Mouse (Mus musculus): ENCODE results near the gene Aqp7.
"Not testable (repeated sequence)": the region's sequence is repeated elsewhere in the genome, so short reads cannot be mapped to it uniquely, and the experiment has no call there.

Gene Aqp7

DNA sequence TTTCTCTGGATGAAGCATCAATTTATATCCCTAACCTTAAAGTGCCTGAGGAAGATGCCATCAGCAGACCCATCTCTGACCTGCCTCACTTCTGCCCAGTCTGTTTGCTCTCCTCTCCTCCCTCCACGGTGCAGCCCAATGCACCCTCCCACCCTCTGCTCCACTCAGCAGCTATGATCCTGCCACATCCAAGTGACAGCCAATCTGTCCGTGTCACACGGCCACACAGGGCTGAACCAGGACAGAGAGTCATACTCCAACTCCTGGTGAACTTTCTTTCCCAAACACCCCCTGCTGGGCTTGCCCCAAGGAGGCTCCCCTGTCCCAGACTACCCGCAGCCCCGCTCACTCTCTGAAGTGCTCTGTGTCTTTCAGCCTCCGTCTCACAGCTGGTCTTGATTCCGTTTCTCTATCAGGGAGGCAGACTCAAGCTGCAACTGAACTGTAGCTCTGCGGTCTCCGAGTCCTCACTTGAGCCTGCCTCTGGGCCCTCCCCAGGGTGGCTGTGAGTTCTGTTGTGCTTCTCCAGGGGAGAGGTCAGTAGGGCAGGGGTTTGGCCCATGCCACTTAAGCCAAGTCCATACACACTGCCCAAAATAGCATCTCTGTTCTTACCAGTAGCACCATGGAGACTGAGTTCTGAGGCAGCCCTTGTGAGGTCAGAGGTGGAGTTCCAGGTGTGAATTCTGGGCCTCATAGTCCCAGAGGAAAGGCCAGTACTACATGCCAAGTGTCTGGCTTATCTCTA lies at the start of gene Aqp7:
Gene Aqp7 (minus strand): TSS at position 616 of the 748 bp plus-strand sequence.
- no peak for DNase-seq

DNA sequence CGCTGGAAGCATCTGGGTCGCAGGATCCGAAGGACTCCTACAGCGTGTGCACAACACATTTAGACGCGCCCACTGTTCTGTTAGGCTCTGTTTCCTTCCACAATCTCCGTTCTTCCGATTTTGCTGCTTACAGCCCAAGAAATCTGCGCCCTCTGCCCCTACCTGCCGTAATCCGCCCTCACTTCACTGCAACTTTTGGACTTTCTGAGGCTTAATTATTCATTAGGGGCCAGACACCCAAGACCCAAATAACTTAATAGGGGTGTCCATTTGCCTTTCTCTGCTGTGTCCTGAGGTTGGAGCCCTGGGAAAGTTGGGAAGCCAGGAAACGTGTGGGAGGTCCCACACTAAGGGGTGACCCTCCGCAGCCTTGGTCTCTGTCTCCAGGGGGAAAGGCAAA lies 49.4 kb upstream of the Aqp7 start:
- no peak for DNase-seq

DNA sequence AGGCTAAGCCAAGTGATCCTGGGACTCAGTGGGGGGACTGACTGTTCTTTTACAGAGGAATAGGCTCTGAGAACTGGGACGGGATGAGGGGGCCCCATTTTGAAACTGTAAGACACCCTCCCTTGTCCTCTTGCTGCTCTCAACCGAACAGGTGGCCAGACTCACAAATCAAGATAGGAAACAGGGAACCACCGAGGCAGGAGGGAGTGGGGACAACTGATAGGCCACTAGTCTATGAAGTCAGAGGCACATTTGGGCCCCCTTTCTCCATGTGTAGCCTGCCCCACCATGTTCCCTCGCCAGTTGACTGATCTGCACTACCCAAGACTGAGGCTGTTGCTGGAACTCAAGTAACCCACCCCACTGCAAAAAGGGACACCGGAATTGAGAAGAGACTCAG lies 48.9 kb upstream of the Aqp7 start:
- DNase-seq: no peak

DNA sequence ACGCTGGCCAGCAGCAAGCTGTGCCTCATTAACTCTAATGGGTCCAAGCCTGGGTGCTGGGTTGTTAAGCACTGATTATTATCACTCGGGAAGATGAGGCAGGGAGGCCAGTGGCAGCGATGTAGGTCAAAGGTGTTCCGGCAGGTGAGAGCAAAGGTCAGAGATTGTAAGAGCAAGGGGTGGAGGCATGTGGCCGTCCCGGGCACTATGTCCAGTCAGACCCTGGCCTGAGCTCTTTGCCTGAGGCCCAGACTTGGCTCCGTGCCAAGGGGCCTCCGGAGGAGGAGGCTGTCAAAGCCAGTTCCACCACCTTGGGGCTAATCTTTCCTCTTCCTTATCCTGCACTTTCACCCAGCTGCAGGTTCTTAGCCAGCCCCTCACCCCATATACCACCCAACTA lies 48.2 kb upstream of the Aqp7 start:
- no peak for DNase-seq

DNA sequence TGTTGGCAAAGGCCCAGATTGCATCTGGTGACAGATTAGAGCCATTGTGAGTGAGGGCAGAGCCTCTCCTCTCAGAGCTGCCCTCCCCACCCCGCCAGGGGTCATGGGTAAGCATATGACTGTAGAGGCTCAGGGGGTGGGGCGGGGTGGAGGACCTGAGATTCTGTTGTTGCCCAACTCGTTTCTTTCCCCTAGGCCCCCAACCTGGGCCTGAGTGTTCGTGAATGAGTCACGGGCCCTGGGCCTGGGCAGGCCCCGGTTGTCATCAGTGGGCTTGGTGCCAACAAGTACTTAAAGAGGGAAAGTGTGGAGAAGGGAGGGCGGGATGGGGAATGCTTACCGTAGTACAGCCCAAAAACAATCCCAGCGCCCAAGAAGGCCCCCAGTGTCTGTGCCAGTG lies 46.4 kb upstream of the Aqp7 start:
- DNase-seq: no peak

DNA sequence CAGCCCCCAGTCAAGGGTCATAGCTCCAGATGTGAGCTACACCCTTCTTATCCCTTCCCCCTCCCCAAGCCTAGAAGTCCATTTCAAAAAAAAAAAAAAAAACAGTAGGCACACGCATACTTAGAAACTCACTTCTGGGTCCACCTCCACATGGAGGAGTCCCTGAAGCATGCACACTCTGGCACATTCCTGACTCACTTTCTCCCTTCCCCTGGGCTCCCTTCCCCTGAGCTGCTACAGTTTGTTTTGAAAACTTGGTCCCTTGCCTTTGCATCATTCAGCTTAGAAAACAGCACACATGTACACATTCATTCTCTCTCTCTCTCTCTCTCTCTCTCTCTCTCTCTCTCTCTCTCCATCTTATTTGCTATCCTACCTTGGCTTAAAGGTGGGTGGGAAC lies 45.0 kb upstream of the Aqp7 start:
- DNase-seq: no peak

DNA sequence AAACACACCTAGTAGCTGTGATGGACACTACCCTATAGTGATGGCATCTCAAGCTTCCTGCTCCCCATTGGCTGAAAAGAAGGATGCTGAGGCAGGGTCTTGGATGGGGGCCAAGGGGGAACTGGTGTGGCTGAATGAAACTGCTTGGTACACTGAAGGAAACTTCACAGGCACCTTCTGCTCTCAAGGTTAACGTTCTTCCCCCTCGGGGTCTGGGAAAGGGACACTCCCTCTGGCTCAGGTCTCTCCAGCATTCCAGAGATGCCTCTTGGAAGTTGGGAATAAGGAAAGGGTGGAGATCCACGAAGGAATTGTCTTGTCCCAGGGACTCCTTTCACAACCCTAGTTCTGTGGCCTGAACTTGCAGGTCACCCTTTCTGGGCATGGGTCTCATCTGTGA lies 43.5 kb upstream of the Aqp7 start:
- no peak for DNase-seq

DNA sequence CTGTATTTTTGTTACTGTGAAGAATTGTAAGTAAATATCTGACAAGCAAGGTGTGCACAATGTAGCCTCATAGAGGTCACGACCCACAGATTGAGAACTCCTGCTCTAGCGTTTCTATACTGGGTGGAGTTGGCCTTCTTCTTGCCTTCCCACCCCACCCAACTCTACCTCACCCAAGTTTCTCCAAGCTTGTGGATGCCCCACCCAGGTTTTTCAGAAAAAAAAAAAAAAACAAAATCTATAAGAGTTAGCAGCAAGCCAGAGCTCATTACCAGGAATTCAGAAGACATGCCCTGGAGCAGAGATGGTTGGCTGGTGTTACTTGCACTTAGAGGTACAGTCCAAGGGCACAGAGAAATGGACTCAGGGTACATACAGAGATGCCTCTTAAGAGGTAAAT lies 41.8 kb upstream of the Aqp7 start:
- DNase-seq: no peak

DNA sequence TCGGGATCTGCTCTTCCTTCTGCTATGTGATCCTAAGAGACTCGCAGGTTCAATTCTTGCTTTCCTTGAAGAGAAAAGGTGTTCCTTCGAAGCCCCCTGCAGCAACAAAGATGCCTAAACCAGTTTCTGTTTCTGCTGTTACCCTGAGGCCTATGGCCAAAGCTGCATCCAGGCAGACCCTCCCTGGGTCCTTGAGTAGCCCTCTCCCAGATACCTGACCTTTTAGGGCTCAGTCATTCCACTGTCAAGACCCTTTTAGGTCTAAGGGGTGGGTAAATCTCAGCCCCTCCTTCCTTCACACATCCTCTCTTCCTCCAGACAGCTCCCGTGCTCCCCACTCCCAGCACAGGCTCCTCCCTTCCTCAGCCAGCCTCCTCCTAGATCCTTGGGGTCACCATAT lies 41.2 kb upstream of the Aqp7 start:
- DNase-seq: no peak

DNA sequence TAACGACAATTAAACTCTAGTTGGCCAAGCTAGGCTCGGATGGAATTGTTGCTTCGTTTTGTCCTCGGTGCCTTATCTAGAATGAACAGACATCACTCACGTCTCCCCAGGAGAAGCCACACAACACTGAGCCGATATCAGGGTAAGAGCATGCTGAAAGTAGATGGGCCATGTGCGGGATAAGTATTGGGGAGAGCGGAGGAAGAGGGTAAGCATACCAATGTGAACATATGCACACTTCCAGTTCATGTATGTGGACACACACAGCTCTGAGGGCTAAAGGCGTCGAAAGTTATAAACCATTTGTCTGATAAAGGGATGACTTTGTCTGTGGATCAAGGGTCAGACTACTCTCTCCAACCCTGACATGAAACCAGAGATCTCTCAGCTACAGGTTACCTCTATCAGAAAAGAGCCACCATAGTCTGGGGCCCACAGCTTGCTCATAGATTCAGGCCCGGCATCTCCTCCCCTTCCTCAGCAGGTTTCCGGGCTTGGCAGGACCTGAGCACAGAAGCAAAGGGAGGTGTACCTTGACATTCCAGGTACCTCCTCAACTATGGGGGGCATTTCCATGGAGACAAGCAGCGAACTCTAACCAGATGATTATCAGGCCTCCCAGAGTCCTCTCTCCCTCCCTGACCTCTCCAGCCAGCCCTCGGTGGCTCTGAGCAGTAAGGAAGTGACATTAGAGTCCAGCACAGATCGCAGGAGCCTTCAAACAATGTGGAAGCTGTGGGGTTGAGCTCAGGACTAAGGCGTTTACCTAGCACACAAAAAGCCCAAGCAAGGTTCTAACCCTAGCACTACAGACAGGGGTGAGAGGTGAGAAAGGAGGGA lies 39.7 kb upstream of the Aqp7 start:
- no peak for DNase-seq

DNA sequence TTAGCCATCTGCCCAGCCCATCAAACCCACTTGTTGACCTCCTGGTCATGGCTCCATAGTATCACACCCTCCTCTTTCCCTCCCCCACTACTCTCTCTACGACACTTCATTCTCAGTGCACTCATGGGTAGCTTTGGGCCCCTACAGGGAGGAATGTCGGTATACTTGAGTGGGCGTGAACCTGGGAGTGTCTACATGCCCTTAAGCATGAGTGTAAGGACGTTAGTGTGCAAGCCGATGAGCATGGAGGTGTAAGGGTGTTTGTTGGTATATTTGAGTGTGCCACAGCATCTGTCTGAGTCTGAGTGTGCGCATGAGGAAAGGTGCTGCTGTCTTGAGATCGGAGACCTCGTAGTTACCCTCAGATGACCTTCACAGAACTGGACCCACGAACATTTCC lies 39.0 kb upstream of the Aqp7 start:
- DNase-seq: no peak

DNA sequence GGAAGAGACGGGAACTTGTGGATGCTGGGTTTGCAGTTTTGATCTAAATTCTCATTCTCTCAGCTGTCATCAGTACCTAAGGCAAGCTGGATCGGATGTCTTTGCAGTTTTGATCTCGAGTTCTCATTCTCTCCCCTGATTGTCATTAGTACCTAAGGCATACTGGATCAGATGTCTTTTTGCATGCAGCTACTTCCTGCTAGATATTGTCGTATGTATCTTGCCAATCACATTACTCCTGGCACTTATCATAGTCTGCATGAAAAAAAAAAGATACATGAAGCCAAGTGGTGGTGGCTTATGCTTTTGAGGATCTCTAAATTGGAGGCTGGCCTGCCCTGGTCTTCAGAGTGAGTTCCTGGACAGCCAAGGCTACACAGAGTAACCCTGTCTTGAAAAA lies 36.9 kb upstream of the Aqp7 start:
- DNase-seq: no peak

DNA sequence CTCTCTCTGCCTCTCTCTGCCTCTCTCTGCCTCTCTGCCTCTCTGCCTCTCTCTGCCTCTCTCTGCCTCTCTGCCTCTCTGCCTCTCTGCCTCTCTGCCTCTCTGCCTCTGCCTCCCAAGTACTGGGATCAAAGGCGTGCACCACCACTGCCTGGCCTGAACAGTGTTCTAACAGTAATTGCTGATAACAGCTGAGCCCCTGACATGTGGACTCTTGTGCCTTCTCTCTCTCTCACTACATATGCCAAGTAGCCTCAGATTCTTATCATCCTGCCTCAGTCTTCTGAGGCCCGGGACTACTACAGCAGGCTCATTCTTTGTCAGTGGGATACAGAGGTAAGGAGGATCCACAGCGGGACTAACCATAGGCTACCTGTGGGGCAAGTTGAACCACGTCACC lies 34.9 kb upstream of the Aqp7 start:
- not testable (repeated sequence) for DNase-seq

DNA sequence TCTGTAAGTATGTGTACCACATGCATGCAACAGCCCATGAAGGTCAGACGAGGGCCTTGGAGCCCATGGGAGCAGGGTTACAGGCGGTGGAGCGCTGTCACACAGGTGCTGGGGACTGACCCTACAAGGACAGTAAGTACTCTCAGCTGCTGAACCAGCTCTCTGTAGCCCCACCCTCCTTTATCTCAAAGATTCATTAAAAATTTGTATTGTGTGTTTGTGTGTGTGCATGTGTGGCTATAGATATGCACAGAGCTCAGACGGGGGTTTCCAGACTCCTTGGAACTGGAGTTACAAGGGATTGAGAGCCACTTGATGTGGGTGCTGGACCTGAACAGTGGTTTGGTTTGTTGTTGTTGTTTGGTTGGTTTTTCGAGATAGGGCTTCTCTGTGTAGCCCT lies 33.8 kb upstream of the Aqp7 start:
- no peak for DNase-seq

DNA sequence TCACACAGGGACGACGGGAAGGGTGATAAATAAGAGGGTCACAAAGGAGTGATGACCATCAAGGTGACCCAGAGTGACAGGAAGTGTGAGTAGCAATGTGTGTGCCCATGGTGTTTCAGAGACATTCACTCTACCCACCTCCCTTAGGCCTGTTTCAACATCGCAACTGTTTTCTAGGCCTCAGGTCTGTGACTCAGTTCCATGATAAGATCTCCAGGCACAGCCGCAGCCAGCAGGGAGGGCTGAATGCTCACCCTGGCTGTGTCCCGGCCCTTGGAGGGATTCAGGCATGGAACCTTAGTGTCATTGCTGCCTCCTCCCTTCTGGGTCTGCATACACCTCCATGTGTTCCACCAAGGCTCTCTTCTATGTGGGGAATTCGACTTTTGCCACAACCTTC lies 30.8 kb upstream of the Aqp7 start:
- DNase-seq: no peak

DNA sequence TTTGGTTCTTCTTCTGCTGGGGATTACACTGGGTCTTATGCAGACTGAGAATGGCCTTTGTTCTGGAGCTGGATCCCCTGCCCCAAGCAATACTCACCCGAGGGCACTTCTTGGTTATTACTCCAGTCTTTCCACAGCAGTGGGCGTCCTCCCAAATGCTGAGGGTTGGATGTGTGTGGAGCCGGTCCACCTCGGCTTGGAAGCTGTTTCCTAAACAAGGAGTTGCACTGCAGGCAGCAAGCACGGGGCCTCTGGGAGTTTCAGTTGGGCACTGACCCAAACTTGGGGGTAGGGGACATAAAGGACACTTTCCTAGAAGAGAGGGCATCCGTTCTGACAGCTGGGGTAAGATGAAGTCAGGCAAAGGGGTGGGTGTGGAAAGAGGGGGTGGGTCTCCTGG lies 26.5 kb upstream of the Aqp7 start:
- no peak for DNase-seq

DNA sequence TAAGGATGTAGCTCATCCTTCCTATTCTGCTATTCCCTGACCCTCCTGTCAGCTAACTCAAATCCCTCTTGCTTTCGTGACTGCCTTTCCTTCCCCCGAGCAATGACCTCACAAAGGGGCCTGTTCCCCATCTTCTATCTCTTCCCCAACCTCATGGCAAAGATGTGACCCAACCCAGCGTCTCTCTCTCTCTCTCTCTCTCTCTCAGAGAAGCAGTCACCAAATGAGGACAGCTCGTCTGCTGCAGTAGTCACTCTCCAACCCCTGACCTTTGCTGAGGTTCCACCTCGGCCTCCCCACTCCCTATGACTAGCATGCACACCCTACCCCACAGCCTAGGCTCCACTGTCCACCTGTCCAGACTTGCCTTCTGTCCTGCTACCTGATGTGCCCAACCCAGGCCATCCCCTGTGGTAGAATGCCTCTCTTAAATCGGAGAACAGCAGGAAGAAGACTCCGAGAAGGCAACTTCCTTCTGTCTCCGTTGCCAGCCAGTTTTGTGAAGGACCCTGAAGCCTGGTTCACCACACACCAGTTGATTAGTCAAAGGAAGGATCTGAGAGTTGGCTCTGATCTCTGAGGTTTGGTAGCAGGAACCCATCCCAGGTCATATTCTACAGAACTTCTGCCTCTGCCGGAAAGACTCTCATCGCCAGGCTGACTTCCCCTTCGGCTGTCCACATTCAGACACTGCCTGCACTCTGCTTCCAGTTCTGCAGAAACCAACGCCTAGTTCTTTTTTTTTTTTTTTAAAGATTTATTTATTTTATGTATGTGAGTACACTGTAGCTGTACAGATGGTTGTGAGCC lies 25.3 kb upstream of the Aqp7 start:
- DNase-seq: no peak

DNA sequence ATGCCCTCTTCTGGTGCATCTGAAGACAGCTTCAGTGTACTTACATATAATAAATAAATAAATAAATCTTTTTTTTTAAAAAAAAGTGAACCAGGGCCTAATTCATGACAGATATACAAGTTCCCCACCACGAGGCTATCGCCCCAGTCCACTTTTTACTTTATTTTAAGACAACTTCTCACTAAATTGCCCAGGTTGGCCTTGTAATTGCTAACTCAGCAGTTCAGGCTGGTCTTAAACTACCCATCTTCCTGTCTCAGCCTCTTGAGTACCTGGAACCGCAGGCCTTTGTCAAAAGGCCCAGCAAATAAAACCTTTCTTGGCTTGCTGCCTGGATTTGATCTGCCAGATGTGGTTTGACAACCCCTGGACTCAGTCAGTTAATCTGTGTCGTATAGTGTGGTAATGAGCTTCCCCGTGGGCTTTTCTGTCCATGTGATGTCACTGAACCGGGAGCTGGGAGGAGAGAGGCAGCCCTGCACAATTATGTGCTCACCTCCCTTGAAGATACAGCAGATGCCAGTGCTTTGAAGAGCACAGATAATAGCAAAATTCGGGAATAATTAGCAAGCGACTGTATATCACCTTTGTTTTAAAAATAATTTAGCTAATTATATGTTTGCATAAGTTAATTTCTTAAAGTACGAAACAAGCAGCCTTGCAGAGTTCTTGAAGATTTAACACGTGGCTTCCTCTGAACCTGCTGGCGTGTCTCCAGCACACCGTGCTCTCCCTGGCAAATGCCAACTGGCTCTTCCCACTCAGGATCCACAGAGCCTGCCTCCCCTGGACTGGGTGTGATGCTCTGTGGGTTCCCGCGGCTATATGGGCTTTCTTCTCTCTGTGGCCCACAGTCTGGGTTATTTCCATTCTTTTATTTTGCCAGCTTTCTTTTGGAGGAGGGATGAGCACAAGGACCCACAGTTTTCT lies 23.8 kb upstream of the Aqp7 start:
- DNase-seq: no peak

DNA sequence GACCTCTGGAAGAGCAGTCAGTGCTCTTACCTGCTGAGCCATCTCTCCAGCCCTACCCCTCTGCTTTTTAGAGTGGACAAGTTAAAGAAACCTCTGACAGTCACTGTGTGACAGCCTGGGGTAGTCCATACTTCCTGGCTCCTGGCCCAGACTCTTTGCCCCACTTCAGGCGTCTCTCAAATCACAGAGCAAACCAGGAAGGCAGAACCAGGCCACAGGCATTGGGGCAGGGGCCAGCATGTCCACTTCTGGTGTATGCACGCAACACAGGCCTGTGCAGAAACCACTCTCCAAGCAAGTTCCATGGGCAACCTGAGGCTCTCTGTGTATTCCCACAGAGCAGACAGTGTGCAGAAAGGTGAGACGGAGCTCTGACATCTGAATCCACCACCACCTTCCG lies 17.3 kb upstream of the Aqp7 start:
- no peak for DNase-seq

DNA sequence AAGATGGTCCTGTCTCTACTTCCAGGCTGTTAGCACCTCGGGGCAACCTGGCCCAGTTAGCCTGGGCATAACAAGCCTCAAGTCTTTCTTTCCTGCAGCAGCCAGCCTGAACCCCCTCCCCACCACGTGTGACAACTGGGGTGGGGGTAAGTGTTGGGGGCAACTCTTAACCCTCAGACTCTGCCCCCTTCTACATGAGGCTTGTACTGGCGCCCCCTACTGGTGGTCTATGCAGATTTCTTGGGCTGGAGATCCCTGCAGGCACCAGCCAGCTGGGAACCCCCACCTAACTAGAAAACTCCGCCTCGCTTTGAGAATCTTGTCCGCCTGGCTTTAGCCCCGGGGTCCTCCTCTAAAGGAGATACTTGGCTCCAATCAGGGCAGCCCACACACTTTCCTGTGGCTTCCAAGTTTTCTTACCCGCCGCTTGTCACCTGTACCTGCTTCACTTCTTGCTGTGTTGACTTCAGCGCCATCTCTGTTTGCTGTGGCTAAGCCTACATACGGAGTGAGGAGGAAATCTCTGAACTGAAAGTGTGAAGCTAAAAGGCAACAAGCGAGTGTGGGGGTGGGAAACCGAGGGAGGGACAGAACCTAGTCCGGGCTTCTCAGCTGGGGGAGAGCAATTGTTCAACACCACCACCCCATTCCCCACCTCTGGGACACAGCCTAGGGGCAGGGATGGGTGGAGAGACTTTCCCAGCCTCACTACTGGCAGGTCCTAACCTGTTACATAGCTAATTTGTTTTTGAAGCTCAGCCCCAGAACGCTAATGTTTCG lies 16.1 kb upstream of the Aqp7 start:
- DNase-seq: peak in 1 of 2 experiments; percentile 35

DNA sequence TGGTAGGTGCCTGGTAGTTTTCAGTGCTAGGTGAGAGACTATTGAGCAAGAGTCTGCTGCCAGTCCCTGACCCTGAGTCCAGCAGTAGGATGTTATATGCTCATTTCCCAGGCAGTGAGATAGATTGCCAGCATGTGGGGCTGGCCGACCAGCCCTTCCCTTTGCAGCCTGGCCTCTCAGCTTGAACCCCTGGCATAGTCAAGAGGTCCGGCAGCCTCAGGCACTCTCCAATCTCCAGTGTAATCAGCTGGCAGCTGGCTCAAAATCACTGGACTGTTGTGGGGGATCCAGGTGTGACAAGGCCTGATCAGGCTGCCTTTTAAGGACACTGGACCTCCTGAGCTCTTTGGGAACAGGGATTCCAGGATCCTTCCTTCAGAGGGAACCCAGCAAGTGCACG lies 15.4 kb upstream of the Aqp7 start:
- DNase-seq: no peak

DNA sequence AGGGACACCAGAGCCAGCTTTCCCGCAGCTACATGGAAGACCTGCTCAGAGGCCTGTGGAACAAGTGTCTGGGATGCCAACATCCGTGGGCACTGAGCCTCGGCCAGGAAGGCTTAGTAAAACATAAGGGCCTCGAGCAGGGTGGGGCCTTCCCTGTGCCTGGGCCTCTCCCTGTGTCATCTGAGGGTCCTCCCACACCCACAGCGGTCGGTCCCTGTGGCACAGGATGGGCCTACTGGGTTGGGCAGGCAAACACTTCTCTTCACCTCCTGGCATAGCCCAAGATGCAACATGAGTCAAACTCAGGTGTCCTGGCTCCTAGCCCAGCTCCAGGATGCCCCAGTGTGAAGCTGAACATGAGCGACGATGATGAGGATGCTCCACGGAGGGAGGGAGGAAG lies 9.4 kb upstream of the Aqp7 start:
- no peak for DNase-seq
